Mouse (Mus musculus) C2C12 (cell line): ENCODE measurements around the gene Creb3l4.

Experiments
- CTCF ChIP-seq: IDR thresholded peaks from one replicate; pipeline ENCODE4 v1.5.1; 2011; ENCODE audit not compliant: control insufficient read depth, insufficient read depth, insufficient read length
- USF1 ChIP-seq: IDR thresholded peaks from one replicate; pipeline ENCODE4 v1.6.1; 2011; ENCODE audit warnings: low read depth, mild to moderate bottlenecking, control low read depth, moderate library complexity

DNA sequence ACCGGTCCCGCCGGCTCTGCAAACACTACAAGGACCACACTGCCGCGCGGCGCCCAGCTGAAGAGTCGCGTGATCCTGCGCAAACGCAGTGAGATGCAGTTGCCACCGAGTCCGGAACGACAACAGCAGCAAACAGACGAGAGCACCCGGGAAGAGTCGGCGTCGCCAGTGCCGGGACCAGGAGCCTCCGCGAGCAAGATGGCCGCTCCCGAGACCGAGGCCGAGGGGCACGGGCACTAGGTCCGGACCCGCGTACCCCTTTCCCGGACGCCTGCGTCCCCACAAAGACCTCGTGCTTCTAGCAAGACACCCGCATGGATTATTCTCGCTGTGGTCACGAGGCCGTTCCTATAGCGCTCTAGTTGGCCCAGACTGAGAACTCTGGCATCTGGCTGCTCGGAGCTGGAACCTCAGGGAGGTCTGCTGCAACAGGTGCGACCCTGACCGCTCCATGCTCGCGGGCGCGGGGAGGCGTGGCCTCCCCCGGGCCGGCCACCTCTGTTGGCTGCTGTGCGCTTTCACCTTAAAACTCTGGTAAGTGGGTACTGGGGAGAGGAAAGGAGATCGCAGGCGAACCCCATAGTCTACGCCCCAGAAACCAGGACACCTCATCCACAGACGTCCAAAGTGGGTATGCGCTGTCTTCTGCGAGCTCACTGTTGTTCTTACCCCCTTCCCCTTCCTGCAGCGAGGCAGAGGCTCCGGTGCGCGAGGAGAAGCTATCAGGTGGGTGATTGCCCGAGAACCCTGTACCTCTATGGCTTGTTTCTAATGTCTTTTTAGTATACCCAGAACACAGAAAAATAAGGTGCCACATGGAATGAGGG is 11.6 kb downstream of the Creb3l4 start, which contains the start of gene Jtb:
- TF ChIP-seq CTCF (no peak), USF1 (peak; percentile 71)
